Mouse (Mus musculus) forebrain, embryonic 11.5 days (tissue): ENCODE data around the gene 2010111I01Rik. TPM values are rescaled to one million over a fixed set of nuclear protein-coding genes. Genes with fewer than 3 reads are reported as not detected.

Experiments
- ATAC-seq: fragments of 200-750 bp; cut with Nextera tagmentation; replicated peaks from 2 replicates; pipeline ENCODE4 v1.8.0; 2017; ENCODE audit warnings: moderate TSS enrichment; ENCODE audit not compliant: low FRiP score
- DNase-seq: peaks from one replicate; pipeline ENCODE4 v3.0.0-alpha.2; 2017; ENCODE audit warnings: low spot score
- H3K27ac ChIP-seq: fragments of 300-500 bp; sonication (generic); 2 replicates; pipeline ENCODE4 v1.5.1; 2014; ENCODE audit warnings: low read depth, low read length
- H3K27me3 ChIP-seq: fragments of 300-500 bp; sonication (generic); 2 replicates; pipeline ENCODE4 v1.6.1; 2014; ENCODE audit warnings: mild to moderate bottlenecking, low read length, mixed read lengths; ENCODE audit not compliant: control insufficient read depth, insufficient read depth
- H3K36me3 ChIP-seq: fragments of 300-500 bp; sonication (generic); 2 replicates; pipeline ENCODE4 v1.6.1; 2014; ENCODE audit warnings: mild to moderate bottlenecking, low read length, moderate library complexity, mixed read lengths; ENCODE audit not compliant: control insufficient read depth, insufficient read depth
- H3K4me1 ChIP-seq: fragments of 300-500 bp; sonication (generic); replicated peaks from 2 replicates; pipeline ENCODE4 v1.6.1; 2014; ENCODE audit warnings: low read length, mixed read lengths; ENCODE audit not compliant: control insufficient read depth, insufficient read depth
- H3K4me2 ChIP-seq: fragments of 300-500 bp; sonication (generic); 2 replicates; pipeline ENCODE4 v1.6.1; 2014; ENCODE audit warnings: low read depth, mild to moderate bottlenecking, low read length, moderate library complexity, mixed read lengths; ENCODE audit not compliant: severe bottlenecking
- H3K4me3 ChIP-seq: fragments of 300-500 bp; sonication (generic); 2 replicates; pipeline ENCODE4 v1.5.1; 2014; ENCODE audit warnings: low read depth, low read length
- H3K9ac ChIP-seq: fragments of 300-500 bp; sonication (generic); 2 replicates; pipeline ENCODE4 v1.6.1; 2014; ENCODE audit warnings: low read length
- H3K9me3 ChIP-seq: fragments of 300-500 bp; sonication (generic); 2 replicates; pipeline ENCODE4 v1.6.1; 2016; ENCODE audit warnings: low read length, mixed read lengths; ENCODE audit not compliant: control insufficient read depth
- WGBS: fragments of 180-500 bp; shearing (Covaris S2); extraction: QIAGEN DNeasy Blood & Tissue Kit; methylation state at CpG from one replicate; pipeline ENCODE4 v1.1.7; 2014; 5-methylcytosine and 5-hydroxymethylcytosine counted together
- polyA plus RNA-seq: library from polyadenylated mRNA; unstranded; fragments of >200 nt; fragmentation: Nextera tagmentation; extraction: Ambion mirVana; gene quantifications from 2 replicates; pipeline ENCODE4 v1.2.1, GENCODE M21; 2014

Gene 2010111I01Rik
- polyA plus RNA-seq, 1 experiment from 2014 or later: 38.9 TPM

DNA sequence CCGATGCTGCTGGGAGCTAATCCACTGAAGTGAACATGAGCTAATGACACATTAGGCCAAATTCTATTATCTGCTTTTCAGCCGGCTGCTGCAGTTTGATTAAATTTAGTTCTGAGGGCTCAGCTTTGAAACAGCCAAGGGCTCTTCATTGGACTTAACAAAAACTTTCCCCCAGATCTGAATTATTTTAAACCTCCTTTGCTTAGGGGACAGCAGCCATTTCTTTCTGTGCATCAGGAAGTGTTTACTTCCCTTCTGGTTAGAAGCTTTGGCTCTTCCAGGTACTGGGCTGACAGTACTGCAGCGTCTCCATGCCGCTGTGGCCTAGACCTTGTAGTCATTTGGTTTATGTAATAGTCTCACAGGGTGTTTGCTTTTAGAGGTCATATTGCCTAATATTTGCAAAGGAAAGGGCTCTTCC lies 149.2 kb downstream of the 2010111I01Rik start:
- H3K9me3 ChIP-seq: no peaks in the 10 kb centered on the region
- WGBS: 26% methylated on average over 4 of the region's 4 CpGs
- peaks cover 8% of the 10 kb centered on the region; the same call in 1 of the 2 replicates for H3K4me1 ChIP-seq
- H3K9ac ChIP-seq: no peak overlapping the region
- H3K36me3 ChIP-seq: no peaks in the 10 kb centered on the region
- H3K27ac ChIP-seq: no peak overlapping the region
- DNase-seq: no peak
- no peak overlapping the region for H3K4me2 ChIP-seq
- ATAC-seq: no peak
- H3K27me3 ChIP-seq: 0 out of 2 replicates have a peak, but pooled peaks cover 2% of the 10 kb centered on the region
- H3K4me3 ChIP-seq: no peak overlapping the region

DNA sequence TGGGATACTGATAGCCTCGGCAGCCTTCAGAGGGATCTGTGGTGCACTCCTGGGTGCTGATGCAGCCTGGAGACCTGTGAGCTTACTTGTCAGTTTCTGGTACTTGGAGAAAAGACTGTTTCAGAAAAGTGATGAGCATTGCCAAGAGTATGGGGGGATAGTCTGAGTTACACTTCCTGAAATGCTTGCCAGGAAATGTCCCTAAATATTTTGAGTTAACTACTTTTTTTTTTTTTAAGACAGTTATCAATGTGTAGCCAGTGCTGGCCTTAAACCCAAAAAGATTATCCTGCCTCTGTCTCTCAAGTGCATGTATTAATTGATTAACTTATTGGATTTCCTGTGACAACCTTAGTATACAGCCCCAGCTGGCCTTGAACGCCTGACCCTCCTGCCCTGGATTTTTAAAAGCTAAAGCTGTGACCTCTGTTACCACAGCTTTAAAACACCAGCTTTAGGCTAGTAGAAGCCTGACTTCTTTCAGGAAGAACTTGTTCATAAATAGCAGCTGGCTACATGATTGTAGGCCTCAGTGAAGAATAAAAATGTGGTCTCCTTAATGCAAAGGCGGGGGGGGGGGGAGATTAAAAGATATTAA lies 150.6 kb downstream of the 2010111I01Rik start:
- no peak overlapping the region for H3K9ac ChIP-seq
- ATAC-seq: no peak
- no peaks in the 10 kb centered on the region for H3K9me3 ChIP-seq
- no peak overlapping the region for H3K4me3 ChIP-seq
- DNase-seq: no peak
- H3K4me1 ChIP-seq: peaks cover 8% of the 10 kb centered on the region; the same call in 1 of the 2 replicates
- WGBS: 79% methylated on average over 3 of the region's 3 CpGs
- H3K27me3 ChIP-seq: 0 out of 2 replicates have a peak, but pooled peaks cover 2% of the 10 kb centered on the region
- H3K4me2 ChIP-seq: no peak overlapping the region
- no peaks in the 10 kb centered on the region for H3K36me3 ChIP-seq
- H3K27ac ChIP-seq: no peak overlapping the region

DNA sequence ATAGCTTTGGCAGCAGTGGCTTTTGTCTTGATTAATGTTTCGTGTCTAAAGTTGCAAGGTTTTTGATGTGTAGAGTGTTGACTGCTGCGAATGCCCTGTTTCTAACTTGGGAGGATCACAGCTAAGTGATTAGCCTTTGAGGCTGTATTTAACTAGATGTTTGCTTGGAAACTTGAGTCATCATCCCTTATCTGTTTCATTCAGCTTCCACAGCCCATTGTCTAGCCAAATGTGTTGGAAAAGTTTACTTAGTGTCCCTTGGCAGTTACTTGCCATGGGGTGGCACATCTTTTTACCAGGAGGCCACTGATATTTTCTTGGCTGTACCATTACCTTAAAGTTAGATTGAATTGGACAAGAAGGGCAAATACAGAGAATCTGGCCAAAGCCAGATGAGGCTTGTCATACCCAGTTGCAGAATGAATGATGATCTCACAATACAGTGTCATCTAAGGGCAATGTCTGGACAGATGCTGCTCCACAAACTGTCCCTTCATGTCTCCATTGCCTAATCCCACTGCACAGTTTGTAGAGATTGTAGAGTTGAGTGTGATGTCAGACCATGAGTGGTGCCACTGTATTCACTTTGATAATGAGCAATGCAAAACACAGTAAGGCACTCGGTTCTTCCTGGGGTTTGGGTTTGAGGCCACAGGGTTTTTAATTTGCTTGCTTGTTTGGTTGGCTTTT lies 152.9 kb downstream of the 2010111I01Rik start:
- Histone ChIP-seq H3K9me3 (no peaks in the 10 kb centered on the region), H3K4me1 (peaks cover 4% of the 10 kb centered on the region; the same call in 1 of the 2 replicates), H3K4me3 (no peak overlapping the region), H3K9ac (no peak overlapping the region), H3K36me3 (no peaks in the 10 kb centered on the region), H3K4me2 (no peak overlapping the region), H3K27ac (no peak overlapping the region), H3K27me3 (0 out of 2 replicates have a peak, but pooled peaks cover 2% of the 10 kb centered on the region)
- ATAC-seq (no peak), DNase-seq (no peak)
- WGBS: 85% methylated on average over 3 of the region's 3 CpGs

GRCm38 (mm10) chr13:63118682-63119081 lies 154.0 kb downstream of the 2010111I01Rik start:
- Histone ChIP-seq H3K9me3 (no peaks in the 10 kb centered on the region), H3K27me3 (0 out of 2 replicates have a peak, but pooled peaks cover 2% of the 10 kb centered on the region), H3K4me3 (no peak overlapping the region), H3K9ac (no peak overlapping the region), H3K36me3 (no peaks in the 10 kb centered on the region), H3K4me1 (no peaks in the 10 kb centered on the region), H3K4me2 (no peak overlapping the region), H3K27ac (no peak overlapping the region)
- no peak for ATAC-seq
- WGBS: 86% methylated on average over 3 of the region's 3 CpGs
- DNase-seq: no peak

DNA sequence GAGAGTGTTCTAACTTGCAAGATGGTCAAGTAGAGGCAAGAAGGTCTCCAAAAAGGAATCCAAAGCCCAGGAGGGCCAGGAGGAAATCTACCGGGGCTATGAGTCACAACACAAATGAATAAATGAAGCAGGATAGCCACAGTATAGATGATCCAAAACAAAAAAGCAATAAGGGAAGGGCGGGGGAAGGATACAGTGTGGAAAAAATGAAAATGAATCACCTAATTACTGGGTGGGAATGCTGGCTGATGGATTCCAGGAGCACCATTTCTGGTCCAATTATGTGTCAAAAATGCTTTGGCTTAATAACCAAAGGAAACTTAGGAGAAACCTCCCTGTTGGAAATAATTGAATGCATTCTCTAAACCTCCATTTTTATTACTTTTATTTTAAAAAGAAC lies 155.6 kb downstream of the 2010111I01Rik start:
- no peak for ATAC-seq
- no peaks in the 10 kb centered on the region for H3K36me3 ChIP-seq
- WGBS: 90% methylated on average over 2 of the region's 2 CpGs

GRCm38 (mm10) chr13:63121747-63122146 lies 157.1 kb downstream of the 2010111I01Rik start:
- no peaks in the 10 kb centered on the region for H3K9me3 ChIP-seq
- DNase-seq (no peak), ATAC-seq (no peak)
- no peak overlapping the region for H3K4me3 ChIP-seq
- 89% methylated on average over 4 of the region's 4 CpGs for WGBS
- no peaks in the 10 kb centered on the region for H3K36me3 ChIP-seq
- H3K27ac ChIP-seq: no peak overlapping the region
- no peak overlapping the region for H3K9ac ChIP-seq
- no peaks in the 10 kb centered on the region for H3K4me1 ChIP-seq
- H3K4me2 ChIP-seq: no peak overlapping the region
- H3K27me3 ChIP-seq: no peaks in the 10 kb centered on the region

More for the DNA sequence above, 155.6 kb downstream of the 2010111I01Rik start:
- Histone ChIP-seq H3K9me3 (no peaks in the 10 kb centered on the region), H3K27ac (no peak overlapping the region), H3K4me2 (no peak overlapping the region), H3K4me3 (no peak overlapping the region), H3K9ac (no peak overlapping the region), H3K27me3 (no peaks in the 10 kb centered on the region), H3K4me1 (no peaks in the 10 kb centered on the region)
- DNase-seq: no peak

DNA sequence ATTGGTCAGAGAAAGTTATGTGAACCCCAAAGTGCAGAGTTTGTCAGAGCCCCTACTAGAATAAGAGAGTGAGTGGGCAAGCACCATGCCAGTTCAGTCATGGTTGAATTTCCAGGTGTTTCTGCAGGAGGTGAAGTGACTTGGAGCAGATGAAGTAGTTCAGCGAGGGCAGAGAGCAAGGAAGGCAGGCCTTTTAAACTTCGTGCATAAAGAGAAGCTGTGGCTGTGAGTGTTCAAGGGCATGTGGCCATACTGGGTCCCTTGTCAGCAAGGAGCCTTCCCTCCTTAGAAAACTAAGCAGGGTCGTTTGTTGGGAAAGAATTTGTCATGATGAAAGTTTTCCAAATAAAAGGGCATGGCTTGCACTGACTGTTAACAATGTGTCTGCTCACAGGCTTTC lies 161.5 kb downstream of the 2010111I01Rik start:
- H3K27me3 ChIP-seq: no peaks in the 10 kb centered on the region
- no peak for DNase-seq
- H3K4me3 ChIP-seq: no peak overlapping the region
- ATAC-seq: no peak
- H3K4me2 ChIP-seq: no peak overlapping the region
- H3K9me3 ChIP-seq: peaks cover 3% of the 10 kb centered on the region; the same call in 1 of the 2 replicates
- H3K36me3 ChIP-seq: no peaks in the 10 kb centered on the region
- 54% methylated on average over 3 of the region's 3 CpGs for whole genome bisulfite sequencing
- H3K9ac ChIP-seq: no peak overlapping the region
- H3K27ac ChIP-seq: no peak overlapping the region
- no peaks in the 10 kb centered on the region for H3K4me1 ChIP-seq

- DNase-seq (no peak), ATAC-seq (no peak)
- Histone ChIP-seq H3K4me1 (no peaks in the 10 kb centered on the region), H3K9ac (no peak overlapping the region), H3K27ac (no peak overlapping the region), H3K27me3 (no peaks in the 10 kb centered on the region), H3K36me3 (no peaks in the 10 kb centered on the region), H3K9me3 (peaks cover 3% of the 10 kb centered on the region; the same call in 1 of the 2 replicates), H3K4me2 (no peak overlapping the region), H3K4me3 (no peak overlapping the region)
- WGBS: 86% methylated on average over 1 of the region's 1 CpGs
Measured at GRCm38 (mm10) chr13:63127516-63127915, 162.8 kb downstream of the 2010111I01Rik start.
